Mouse (Mus musculus) embryo, embryonic 9.5 days (tissue): Measurements from ENCODE around the gene Galk2.

ENCODE experiments used
- DNase-seq: peaks from one replicate; pipeline ENCODE4 v3.0.0-alpha.2; 2017; ENCODE audit errors: extremely low spot score

Gene Galk2

GRCm38 (mm10) chr2:125900797-125901410, 42.0 kb downstream of the Galk2 start:
- no peak for DNase-seq

- DNase-seq: no peak
Measured at GRCm38 (mm10) chr2:125901426-125901825, 42.5 kb downstream of the Galk2 start.

GRCm38 (mm10) chr2:125906407-125907066, 47.6 kb downstream of the Galk2 start:
- DNase-seq: no peak

- DNase-seq: no peak
Measured at GRCm38 (mm10) chr2:125907580-125908255, 48.8 kb downstream of the Galk2 start.

GRCm38 (mm10) chr2:125914167-125914566, 55.3 kb downstream of the Galk2 start:
- DNase-seq: no peak

- DNase-seq: no peak
Measured at GRCm38 (mm10) chr2:125914713-125915112, 55.8 kb downstream of the Galk2 start.

- no peak for DNase-seq
Measured at GRCm38 (mm10) chr2:125916652-125917296, 57.9 kb downstream of the Galk2 start.

GRCm38 (mm10) chr2:125917297-125917679, 58.4 kb downstream of the Galk2 start:
- DNase-seq: no peak

GRCm38 (mm10) chr2:125921273-125921672, 62.4 kb downstream of the Galk2 start:
- DNase-seq: no peak

- DNase-seq: no peak
Measured at GRCm38 (mm10) chr2:125922149-125922548, 63.2 kb downstream of the Galk2 start.

GRCm38 (mm10) chr2:125922877-125923276, 64.0 kb downstream of the Galk2 start:
- no peak for DNase-seq

- no peak for DNase-seq
Measured at GRCm38 (mm10) chr2:125923346-125923745, 64.4 kb downstream of the Galk2 start.

GRCm38 (mm10) chr2:125924554-125924953, 65.6 kb downstream of the Galk2 start:
- no peak for DNase-seq

- DNase-seq: no peak
Measured at GRCm38 (mm10) chr2:125925081-125925480, 66.2 kb downstream of the Galk2 start.

GRCm38 (mm10) chr2:125929396-125929795, 70.5 kb downstream of the Galk2 start:
- DNase-seq: no peak

GRCm38 (mm10) chr2:125929872-125930271, 71.0 kb downstream of the Galk2 start:
- no peak for DNase-seq

GRCm38 (mm10) chr2:125931193-125931592, 72.3 kb downstream of the Galk2 start:
- DNase-seq: no peak

GRCm38 (mm10) chr2:125932734-125933133, 73.8 kb downstream of the Galk2 start:
- peak; percentile 10 for DNase-seq

GRCm38 (mm10) chr2:125933977-125934376, 75.1 kb downstream of the Galk2 start:
- DNase-seq: no peak

- DNase-seq: no peak
Measured at GRCm38 (mm10) chr2:125936396-125936795, 77.5 kb downstream of the Galk2 start.

- DNase-seq: no peak
Measured at GRCm38 (mm10) chr2:125938993-125939642, 80.2 kb downstream of the Galk2 start.
